20 mouse cellular contexts compared by ENCODE assay signal in the genomic region with DNA sequence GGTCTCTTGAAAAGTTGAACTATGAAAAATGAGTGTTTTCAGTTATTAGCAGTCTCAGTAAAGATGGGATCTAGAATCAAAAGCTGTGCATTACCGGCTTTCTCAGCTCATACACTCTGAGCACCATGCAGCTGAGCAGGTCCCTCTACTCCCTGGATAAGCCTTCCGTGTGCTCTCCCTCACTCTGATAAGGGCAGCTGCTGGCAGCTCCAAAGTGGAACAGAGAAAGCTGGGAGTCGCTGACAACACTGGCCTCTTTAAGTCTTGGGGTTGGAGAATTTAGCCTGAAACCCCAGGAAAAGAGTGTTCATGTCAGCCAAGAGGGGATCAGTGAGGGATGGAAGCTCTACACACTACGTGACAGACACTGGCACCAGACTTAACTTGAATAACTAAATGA. TPM values are rescaled to one million over a fixed set of nuclear protein-coding genes. Genes with fewer than 3 reads are reported as not detected.
DNase-seq lines count a peak whose midpoint lies in the region; ATAC-seq and TF ChIP-seq lines count a peak whose summit lies in the region.
"Had no signal": no experiment of that assay in that cellular context is flagged by ENCODE, and none has a peak within 500 bp of the region (broad histone marks: within the 10 kb centered on the region; RNA-seq: fewer than 3 reads in every experiment).

No protein-coding gene starts in this region.

- 22% methylated on average over 4 of the region's 4 CpGs for WGBS in heart, postnatal 0 days
- 42% methylated on average over 4 of the region's 4 CpGs for WGBS in liver, embryonic 13.5 days (ENCODE audit: insufficient replicate concordance)
- whole genome bisulfite sequencing in hindbrain, embryonic 11.5 days = 86% methylated on average over 4 of the region's 4 CpGs

- H3K4me3 ChIP-seq in heart, postnatal 0 days (ENCODE audit: low read depth, low read length) = no peak overlapping the region
- H3K4me3 ChIP-seq in liver, embryonic 13.5 days (replicated peaks) = no peak overlapping the region
- H3K4me3 ChIP-seq in hindbrain, embryonic 11.5 days (ENCODE audit: low read depth, low read length) = no peak overlapping the region
- H3K4me3 ChIP-seq: embryonic facial prominence, embryonic 10.5 days; forebrain, embryonic 15.5 days; hindbrain, embryonic 10.5 days; midbrain, embryonic 10.5 days had no signal

- H3K36me3 ChIP-seq in heart, postnatal 0 days (replicated peaks; ENCODE audit: control insufficient read depth, insufficient read depth, low read length) = peaks cover 16% of the 10 kb centered on the region
- peaks cover 19% of the 10 kb centered on the region for H3K36me3 ChIP-seq in liver, embryonic 13.5 days
- no peaks in the 10 kb centered on the region for H3K36me3 ChIP-seq in hindbrain, embryonic 11.5 days (ENCODE audit: control insufficient read depth, insufficient read depth, low read length)

- H3K4me1 ChIP-seq in heart, postnatal 0 days (ENCODE audit: control insufficient read depth, insufficient read depth) = peaks cover 7% of the 10 kb centered on the region; the same call in 1 of the 2 replicates
- H3K4me1 ChIP-seq in liver, embryonic 13.5 days (replicated peaks) = peaks cover 52% of the 10 kb centered on the region
- no peaks in the 10 kb centered on the region for H3K4me1 ChIP-seq in hindbrain, embryonic 11.5 days (replicated peaks; ENCODE audit: control insufficient read depth, insufficient read depth, low read length)
- H3K4me1 ChIP-seq: forebrain, embryonic 15.5 days; hindbrain, embryonic 10.5 days; midbrain, embryonic 10.5 days had no signal

- ATAC-seq in heart, postnatal 0 days (ENCODE audit: insufficient read depth, low read depth) = no peak
- peak; percentile 90 for ATAC-seq in liver, embryonic 13.5 days (ENCODE audit: low read depth)
- no peak for ATAC-seq in hindbrain, embryonic 11.5 days (ENCODE audit: low FRiP score)
- ATAC-seq: CD4-positive, CD25-positive, alpha-beta regulatory T cell, adult 4 months; forebrain, embryonic 15.5 days; Patski had no signal

- no peaks in the 10 kb centered on the region for H3K9me3 ChIP-seq in heart, postnatal 0 days (replicated peaks; ENCODE audit: control insufficient read depth, low read length)
- no peaks in the 10 kb centered on the region for H3K9me3 ChIP-seq in liver, embryonic 13.5 days (replicated peaks)
- no peaks in the 10 kb centered on the region for H3K9me3 ChIP-seq in hindbrain, embryonic 11.5 days (ENCODE audit: control insufficient read depth, low read length)
- H3K9me3 ChIP-seq: embryonic facial prominence, embryonic 10.5 days; forebrain, embryonic 15.5 days; hindbrain, embryonic 10.5 days; midbrain, embryonic 10.5 days had no signal

- no peaks in the 10 kb centered on the region for H3K27me3 ChIP-seq in heart, postnatal 0 days (ENCODE audit: control insufficient read depth, insufficient read depth, low read length)
- H3K27me3 ChIP-seq in liver, embryonic 13.5 days = no peaks in the 10 kb centered on the region
- no peaks in the 10 kb centered on the region for H3K27me3 ChIP-seq in hindbrain, embryonic 11.5 days (ENCODE audit: control insufficient read depth, insufficient read depth, low read length)
- H3K27me3 ChIP-seq: forebrain, embryonic 15.5 days; Patski had no signal

- TF ChIP-seq CTCF in heart, postnatal 0 days (IDR thresholded peaks at IDR 0.05; ENCODE audit: low read depth) = no peak

- no peak overlapping the region for H3K4me2 ChIP-seq in heart, postnatal 0 days (ENCODE audit: low read depth, low read length)
- peak overlapping the region; percentile 51 for H3K4me2 ChIP-seq in liver, embryonic 13.5 days
- H3K4me2 ChIP-seq in hindbrain, embryonic 11.5 days (replicated peaks; ENCODE audit: low read depth, low read length) = no peak overlapping the region
- H3K4me2 ChIP-seq: forebrain, embryonic 15.5 days had no signal

- intact Hi-C loops in heart, postnatal 14 days (cut with DNase I) = loop anchor here (5.0 kb wide), 1 partner anchor 37 kb away; no protein-coding TSS in a partner anchor

- DNase-seq in heart, adult 11 months = peak; percentile 66
- no peak for DNase-seq in heart, postnatal 14 days
- DNase-seq in heart, postnatal 0 days (ENCODE audit: low spot score) = peak; percentile 31
- no peak for DNase-seq in heart, postnatal 4 days
- peak; percentile 52 for DNase-seq in liver, embryonic 13.5 days
- DNase-seq in hindbrain, embryonic 11.5 days (ENCODE audit: low spot score) = no peak
- no peak for DNase-seq in lung, postnatal 14 days
- no peak for DNase-seq in cerebellum, adult 9-11 months
- DNase-seq: adrenal gland, postnatal 10 days; gastrocnemius, postnatal 36 days; kidney, adult 11 months; lung, adult 2 months; lung, postnatal 36 days; retina, postnatal 1 day had no signal

- no peak overlapping the region for H3K27ac ChIP-seq in heart, postnatal 0 days (ENCODE audit: low read depth)
- peak overlapping the region; percentile 84 for H3K27ac ChIP-seq in liver, embryonic 13.5 days
- H3K27ac ChIP-seq in hindbrain, embryonic 11.5 days (ENCODE audit: low read depth, low read length) = no peak overlapping the region
- H3K27ac ChIP-seq: embryonic facial prominence, embryonic 10.5 days; forebrain, embryonic 15.5 days; hindbrain, embryonic 10.5 days; midbrain, embryonic 10.5 days had no signal

- H3K9ac ChIP-seq in heart, postnatal 0 days (replicated peaks; ENCODE audit: low read depth, low read length) = no peak overlapping the region
- H3K9ac ChIP-seq in liver, embryonic 13.5 days = peak overlapping the region; percentile 55
- no peak overlapping the region for H3K9ac ChIP-seq in hindbrain, embryonic 11.5 days (ENCODE audit: low read depth, low read length)
- H3K9ac ChIP-seq: forebrain, embryonic 15.5 days had no signal

- no peak for TF ChIP-seq EP300 in heart, postnatal 0 days (IDR thresholded peaks at IDR 0.05; ENCODE audit: low read depth)

RNA-seq across cellular contexts. Expression of a gene that starts 33.6 kb away (rescaled TPM):
- 1 to 10 TPM; 4.0 to 6.1 TPM for total RNA-seq in heart, postnatal 14 days (2021)
- total RNA-seq in heart, postnatal 0 days (2014; rRNA removed; ENCODE audit: low replicate concordance) = 2.3 and 5.8 TPM in 2 replicates
- polyA plus RNA-seq in heart, postnatal 0 days (2015; fragmentation: Nextera tagmentation; extraction: Ambion mirVana) = 7.5 and 8.6 TPM in 2 replicates
- total RNA-seq in heart, postnatal 4 days (2021) = 10 to 100 TPM; 10.1 to 11.0 TPM
- polyA plus RNA-seq in liver, embryonic 13.5 days (2015; fragmentation: Nextera tagmentation; extraction: Ambion mirVana) = 1.4 and 1.5 TPM in 2 replicates
- polyA plus RNA-seq in hindbrain, embryonic 11.5 days (2014; fragmentation: Nextera tagmentation; extraction: Ambion mirVana) = 54.7 and 59.5 TPM in 2 replicates

RNA-seq across cellular contexts. Expression of a gene that starts 34.2 kb away (rescaled TPM):
- total RNA-seq in heart, postnatal 14 days (2021) = 10 to 100 TPM; 28.7 to 30.1 TPM
- total RNA-seq in heart, postnatal 0 days (2014; rRNA removed; ENCODE audit: low replicate concordance) = 51.0 and 55.8 TPM in 2 replicates
- polyA plus RNA-seq in heart, postnatal 0 days (2015; fragmentation: Nextera tagmentation; extraction: Ambion mirVana) = 19.1 and 20.2 TPM in 2 replicates
- 10 to 100 TPM; 41.9 to 44.7 TPM for total RNA-seq in heart, postnatal 4 days (2021)
- 20.7 and 25.4 TPM in 2 replicates for polyA plus RNA-seq in liver, embryonic 13.5 days (2015; fragmentation: Nextera tagmentation; extraction: Ambion mirVana)
- polyA plus RNA-seq in hindbrain, embryonic 11.5 days (2014; fragmentation: Nextera tagmentation; extraction: Ambion mirVana) = 37.9 and 38.4 TPM in 2 replicates

Comparison
In these comparisons a context has a peak if more than half of its experiments do, and no peak if none do; other contexts are left out.
1. DNase-seq: peak in heart, adult 11 months (single experiment), heart, postnatal 0 days (single experiment) and liver, embryonic 13.5 days (single experiment); none in heart, postnatal 14 days (0 of 2), heart, postnatal 4 days (single experiment), hindbrain, embryonic 11.5 days (single experiment), lung, postnatal 14 days (single experiment) and cerebellum, adult 9-11 months (single experiment).